Mouse (Mus musculus): ENCODE data around the gene Tekt3. TPM values are rescaled to one million over a fixed set of nuclear protein-coding genes. Genes with fewer than 3 reads are reported as not detected.

Tekt3 gene
- not detected in 2 replicates for polyA plus RNA-seq (2015; fragmentation: Nextera tagmentation; extraction: Ambion mirVana)

- Histone ChIP-seq H3K36me3 (no peaks in the 10 kb centered on the region), H3K4me3 (no peak within 1 kb of the TSS), H3K9me3 (no peaks in the 10 kb centered on the region), H3K9ac (no peak within 1 kb of the TSS), H3K27me3 (peaks cover 3% of the 10 kb centered on the region; the same call in 1 of the 2 replicates), H3K4me1 (replicated peaks) (peaks cover 3% of the 10 kb centered on the region), H3K27ac (no peak within 1 kb of the TSS), H3K4me2 (peak within 1 kb of the TSS; percentile 42)
- whole genome bisulfite sequencing, result 11% methylated on average over 17 of the region's 17 CpGs
- no peak for ATAC-seq (ENCODE audit: low FRiP score)
Measured at GRCm38 (mm10) chr11:63061446-63061845, at the start of gene Tekt3. Tekt3 (plus strand) TSS chr11:63061654.

GRCm38 (mm10) chr11:63017327-63018082 is 43.9 kb upstream of the Tekt3 start:
- Histone ChIP-seq H3K9ac (no peak overlapping the region), H3K9me3 (no peaks in the 10 kb centered on the region), H3K36me3 (no peaks in the 10 kb centered on the region), H3K4me2 (no peak overlapping the region), H3K4me3 (no peak overlapping the region), H3K27ac (peak overlapping the region; percentile 58), H3K27me3 (no peaks in the 10 kb centered on the region), H3K4me1 (replicated peaks) (peaks cover 23% of the 10 kb centered on the region)
- 58% methylated on average over 6 of the region's 6 CpGs for WGBS
- ATAC-seq (ENCODE audit: low FRiP score), result peak; percentile 39; the same call in 1 of the 2 replicates

DNA sequence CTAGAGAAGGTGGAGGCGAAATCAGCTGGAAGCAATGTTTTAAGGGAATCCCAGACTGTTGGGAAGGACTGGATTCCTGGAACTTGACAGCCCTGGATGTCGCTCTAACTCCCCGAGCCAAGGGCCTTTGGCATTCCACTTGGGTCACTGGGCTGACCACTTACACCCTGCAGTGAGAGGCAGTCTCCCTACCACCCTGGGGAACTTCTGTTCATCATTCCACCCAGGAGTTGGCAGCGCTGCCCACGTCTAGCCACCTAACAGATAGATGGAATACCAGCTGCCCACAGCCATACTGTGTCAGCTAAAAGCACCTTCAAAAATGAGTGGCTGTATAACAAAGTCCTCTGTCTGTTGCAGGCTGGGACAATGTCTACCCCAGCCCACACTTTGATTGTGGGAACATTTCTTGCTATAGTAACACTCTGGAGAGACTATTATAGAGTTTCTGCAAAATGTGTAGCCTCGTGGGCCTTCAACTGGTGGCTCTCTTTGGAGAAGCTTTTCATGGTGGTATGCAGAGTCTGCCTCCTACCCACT is 43.3 kb upstream of the Tekt3 start:
- 70% methylated on average over 6 of the region's 6 CpGs for WGBS
- no peaks in the 10 kb centered on the region for H3K36me3 ChIP-seq
- peak overlapping the region; percentile 58 for H3K27ac ChIP-seq
- no peak overlapping the region for H3K9ac ChIP-seq
- H3K4me2 ChIP-seq, result no peak overlapping the region
- ATAC-seq (ENCODE audit: low FRiP score), result no peak
- no peak overlapping the region for H3K4me3 ChIP-seq
- H3K27me3 ChIP-seq, result no peaks in the 10 kb centered on the region
- no peaks in the 10 kb centered on the region for H3K9me3 ChIP-seq
- H3K4me1 ChIP-seq (replicated peaks), result peaks cover 23% of the 10 kb centered on the region

- no peaks in the 10 kb centered on the region for H3K9me3 ChIP-seq
- no peaks in the 10 kb centered on the region for H3K27me3 ChIP-seq
- no peak overlapping the region for H3K27ac ChIP-seq
- no peak overlapping the region for H3K9ac ChIP-seq
- H3K4me2 ChIP-seq, result no peak overlapping the region
- ATAC-seq (ENCODE audit: low FRiP score), result no peak
- H3K4me1 ChIP-seq (replicated peaks), result peaks cover 23% of the 10 kb centered on the region
- no peak overlapping the region for H3K4me3 ChIP-seq
- no peaks in the 10 kb centered on the region for H3K36me3 ChIP-seq
Measured at GRCm38 (mm10) chr11:63020633-63021032, 40.8 kb upstream of the Tekt3 start.

DNA sequence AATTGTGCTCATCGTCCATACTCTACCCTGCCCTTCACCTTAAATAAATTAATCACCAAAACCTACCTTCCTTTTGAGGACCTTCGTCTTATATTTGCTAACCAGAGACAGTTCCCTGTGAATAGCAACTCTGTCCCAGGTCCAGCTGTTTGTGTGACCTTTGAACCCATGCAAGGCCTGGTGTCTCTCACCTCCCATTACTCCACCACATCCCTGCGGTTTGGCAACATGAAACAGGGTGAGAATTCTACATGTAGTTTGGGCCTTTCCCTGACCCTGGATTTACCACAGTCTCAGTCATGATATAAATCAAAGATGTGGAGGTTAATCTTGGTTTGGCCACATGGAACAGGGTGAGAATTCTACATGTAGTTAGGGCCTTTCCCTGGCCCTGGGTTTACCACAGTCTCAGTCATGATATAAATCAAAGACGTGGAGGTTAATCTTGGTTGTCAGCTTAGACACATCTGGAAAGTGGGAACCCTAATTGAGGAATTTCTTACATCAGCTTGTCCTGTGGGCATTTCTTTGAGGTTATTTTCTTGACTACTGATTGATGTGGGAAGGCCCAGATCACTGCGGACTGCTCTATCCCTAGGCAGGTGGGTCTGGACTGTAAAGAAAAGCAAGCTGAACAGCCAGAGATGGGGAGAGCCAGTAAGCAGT is 40.2 kb upstream of the Tekt3 start:
- H3K9ac ChIP-seq, result no peak overlapping the region
- no peaks in the 10 kb centered on the region for H3K27me3 ChIP-seq
- WGBS, result 75% methylated on average over 5 of the region's 5 CpGs
- ATAC-seq (ENCODE audit: low FRiP score), result no peak
- no peak overlapping the region for H3K4me3 ChIP-seq
- peaks cover 23% of the 10 kb centered on the region for H3K4me1 ChIP-seq (replicated peaks)
- H3K9me3 ChIP-seq, result no peaks in the 10 kb centered on the region
- no peak overlapping the region for H3K27ac ChIP-seq
- no peaks in the 10 kb centered on the region for H3K36me3 ChIP-seq
- no peak overlapping the region for H3K4me2 ChIP-seq

DNA sequence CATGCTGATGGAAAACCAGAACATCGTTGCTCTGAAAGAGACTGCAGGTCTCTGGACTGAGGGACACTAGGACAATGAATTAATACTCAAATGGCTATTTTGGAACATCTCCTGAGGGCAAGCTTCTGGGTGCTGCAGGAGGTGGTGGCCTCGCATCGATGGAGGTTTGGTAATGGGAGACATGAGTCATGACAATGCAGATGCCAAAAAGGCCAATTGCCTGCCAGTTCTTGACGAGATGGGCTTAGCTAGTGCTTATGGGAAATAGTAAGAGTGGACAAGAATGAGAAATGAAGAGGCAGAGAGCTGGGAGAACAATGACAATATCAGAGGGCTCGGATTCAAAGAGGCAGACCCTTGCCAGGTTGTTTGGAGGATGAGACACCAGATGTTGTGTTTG is 38.0 kb upstream of the Tekt3 start:
- Histone ChIP-seq H3K4me1 (replicated peaks) (peaks cover 10% of the 10 kb centered on the region; the same call in 1 of the 2 replicates), H3K4me3 (no peak overlapping the region), H3K27me3 (no peaks in the 10 kb centered on the region), H3K9me3 (no peaks in the 10 kb centered on the region), H3K9ac (no peak overlapping the region), H3K36me3 (no peaks in the 10 kb centered on the region), H3K4me2 (no peak overlapping the region), H3K27ac (no peak overlapping the region)
- ATAC-seq (ENCODE audit: low FRiP score), result no peak
- WGBS, result 84% methylated on average over 5 of the region's 5 CpGs

DNA sequence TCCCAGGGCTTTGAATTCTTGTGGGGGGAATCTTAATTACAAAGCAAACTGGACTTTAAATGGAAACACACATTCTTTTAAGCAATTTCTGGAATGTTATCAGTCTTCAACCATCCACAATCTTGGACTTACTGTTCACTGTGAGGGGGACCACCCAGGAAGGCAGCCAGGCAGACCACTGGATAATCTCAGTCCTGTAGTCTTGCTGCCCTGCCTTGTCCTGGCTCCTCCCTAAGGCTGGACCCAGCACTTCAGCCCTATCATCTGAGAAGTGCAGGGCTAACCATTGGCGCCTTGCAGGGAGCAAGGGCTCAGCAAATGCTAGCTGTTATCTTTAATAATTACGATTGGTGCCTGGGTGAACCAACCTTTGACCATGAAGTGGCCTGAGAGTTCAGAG is 37.3 kb upstream of the Tekt3 start:
- no peak overlapping the region for H3K4me3 ChIP-seq
- H3K27ac ChIP-seq, result no peak overlapping the region
- WGBS, result 74% methylated on average over 2 of the region's 2 CpGs
- peaks cover 3% of the 10 kb centered on the region; the same call in 1 of the 2 replicates for H3K4me1 ChIP-seq (replicated peaks)
- no peaks in the 10 kb centered on the region for H3K9me3 ChIP-seq
- ATAC-seq (ENCODE audit: low FRiP score), result no peak
- no peak overlapping the region for H3K4me2 ChIP-seq
- no peaks in the 10 kb centered on the region for H3K27me3 ChIP-seq
- no peak overlapping the region for H3K9ac ChIP-seq
- no peaks in the 10 kb centered on the region for H3K36me3 ChIP-seq

- Histone ChIP-seq H3K27ac (no peak overlapping the region), H3K27me3 (no peaks in the 10 kb centered on the region), H3K4me1 (replicated peaks) (no peaks in the 10 kb centered on the region), H3K9me3 (no peaks in the 10 kb centered on the region), H3K36me3 (no peaks in the 10 kb centered on the region), H3K4me2 (no peak overlapping the region), H3K4me3 (no peak overlapping the region), H3K9ac (no peak overlapping the region)
- ATAC-seq (ENCODE audit: low FRiP score), result no peak
- WGBS, result 92% methylated on average over 6 of the region's 6 CpGs
Measured at GRCm38 (mm10) chr11:63025476-63025875, 36.0 kb upstream of the Tekt3 start.

DNA sequence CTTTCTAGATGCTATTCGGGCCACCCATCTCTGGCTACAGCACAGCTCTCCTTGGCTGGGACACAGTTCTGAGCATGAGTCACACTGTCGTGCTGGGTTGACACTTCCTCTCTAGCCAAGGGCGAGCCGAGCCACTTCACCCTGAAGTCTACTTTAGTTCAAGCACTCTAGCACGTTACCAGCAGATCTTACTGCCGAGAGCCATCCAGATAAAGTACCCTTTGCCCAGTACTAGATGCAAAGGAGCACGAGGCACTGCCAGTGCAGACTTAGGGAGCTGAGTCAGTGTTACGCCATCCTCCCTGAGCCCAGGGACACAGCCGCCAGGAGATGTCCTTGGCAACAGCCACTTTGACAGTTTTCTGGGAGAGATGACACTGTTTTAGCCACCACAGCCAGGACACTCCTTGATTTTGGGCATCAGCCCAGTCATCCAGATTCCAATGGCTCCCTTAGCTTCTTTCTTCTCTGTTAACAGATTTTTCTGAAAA is 34.8 kb upstream of the Tekt3 start:
- Histone ChIP-seq H3K27me3 (no peaks in the 10 kb centered on the region), H3K27ac (no peak overlapping the region), H3K4me3 (no peak overlapping the region), H3K9me3 (no peaks in the 10 kb centered on the region), H3K9ac (no peak overlapping the region), H3K36me3 (no peaks in the 10 kb centered on the region), H3K4me2 (no peak overlapping the region), H3K4me1 (replicated peaks) (no peaks in the 10 kb centered on the region)
- 88% methylated on average over 9 of the region's 9 CpGs for WGBS
- no peak for ATAC-seq (ENCODE audit: low FRiP score)

DNA sequence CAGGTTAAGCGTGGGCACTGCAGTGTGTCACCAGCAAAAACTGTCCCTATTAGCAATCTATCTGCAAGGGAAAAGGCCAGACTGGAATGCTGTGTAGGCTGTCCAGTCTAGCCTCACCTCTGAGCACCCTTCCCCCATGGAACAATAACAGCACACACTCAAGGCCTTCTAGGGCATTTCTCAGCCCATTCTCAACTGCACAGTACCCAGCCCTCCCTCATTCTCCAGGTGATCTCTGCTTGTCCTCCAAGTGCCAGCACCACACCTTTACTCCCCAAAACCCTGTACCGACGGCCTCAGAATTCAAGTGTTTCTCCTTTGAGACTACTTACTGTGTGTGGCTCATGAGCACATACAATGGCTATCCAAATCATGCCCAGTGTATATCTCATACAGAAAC is 33.3 kb upstream of the Tekt3 start:
- WGBS, result 86% methylated on average over 3 of the region's 3 CpGs
- H3K9ac ChIP-seq, result no peak overlapping the region
- no peaks in the 10 kb centered on the region for H3K9me3 ChIP-seq
- H3K27ac ChIP-seq, result no peak overlapping the region
- H3K4me2 ChIP-seq, result no peak overlapping the region
- H3K27me3 ChIP-seq, result no peaks in the 10 kb centered on the region
- H3K36me3 ChIP-seq, result no peaks in the 10 kb centered on the region
- H3K4me3 ChIP-seq, result no peak overlapping the region
- no peak for ATAC-seq (ENCODE audit: low FRiP score)
- no peaks in the 10 kb centered on the region for H3K4me1 ChIP-seq (replicated peaks)

DNA sequence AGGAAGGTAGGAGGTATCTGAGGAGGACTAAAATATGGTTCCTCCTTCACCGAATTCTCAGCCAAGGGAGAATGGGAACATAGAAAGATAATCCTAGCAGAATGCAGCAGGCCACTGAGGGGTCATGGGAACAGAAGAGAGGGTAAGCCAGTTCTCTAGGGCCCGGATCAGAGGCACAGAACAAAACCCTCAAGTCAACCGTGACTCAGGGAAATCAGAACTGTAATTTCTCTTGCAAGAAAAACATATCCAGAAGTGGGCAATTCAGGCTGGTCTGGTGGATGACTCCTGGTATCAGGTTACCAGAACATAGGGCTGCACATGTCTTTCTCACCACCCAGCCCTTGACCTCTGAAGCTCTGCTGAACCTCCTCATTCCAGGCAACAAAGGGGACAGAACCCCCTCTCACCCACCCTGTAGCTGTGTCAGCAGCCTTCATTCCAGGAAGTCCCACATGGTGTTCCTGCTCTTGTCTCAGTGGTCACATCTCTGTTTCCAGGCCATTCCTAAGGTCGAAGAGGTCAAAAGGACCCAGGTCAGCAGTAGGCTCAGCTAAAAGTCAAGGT is 32.2 kb upstream of the Tekt3 start:
- Histone ChIP-seq H3K27me3 (no peaks in the 10 kb centered on the region), H3K9ac (no peak overlapping the region), H3K4me1 (replicated peaks) (no peaks in the 10 kb centered on the region), H3K27ac (no peak overlapping the region), H3K36me3 (no peaks in the 10 kb centered on the region), H3K4me2 (no peak overlapping the region), H3K4me3 (no peak overlapping the region), H3K9me3 (no peaks in the 10 kb centered on the region)
- WGBS, result 58% methylated on average over 4 of the region's 4 CpGs
- no peak for ATAC-seq (ENCODE audit: low FRiP score)

DNA sequence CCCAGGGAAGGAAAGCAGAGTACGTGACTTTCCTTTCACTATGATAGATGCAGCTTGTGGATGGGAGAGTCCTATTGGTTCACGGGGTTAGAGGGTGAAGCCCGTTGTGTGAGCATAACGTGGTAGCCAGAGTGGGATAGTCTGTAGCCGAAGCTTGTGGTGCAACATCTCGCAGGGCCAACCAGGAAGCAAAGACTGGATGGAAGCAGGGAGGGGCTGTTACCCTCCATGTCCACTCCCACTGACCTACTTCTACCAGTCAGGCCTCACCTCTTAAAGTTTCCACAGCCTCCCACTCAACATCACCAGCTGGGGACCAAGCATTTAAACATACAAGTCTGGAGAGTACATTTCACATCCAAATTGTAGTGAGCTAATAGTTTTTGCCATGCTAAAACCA is 31.7 kb upstream of the Tekt3 start:
- Histone ChIP-seq H3K9ac (no peak overlapping the region), H3K27me3 (no peaks in the 10 kb centered on the region), H3K4me2 (no peak overlapping the region), H3K27ac (no peak overlapping the region), H3K4me3 (no peak overlapping the region), H3K36me3 (no peaks in the 10 kb centered on the region), H3K4me1 (replicated peaks) (no peaks in the 10 kb centered on the region), H3K9me3 (no peaks in the 10 kb centered on the region)
- 81% methylated on average over 6 of the region's 6 CpGs for WGBS
- ATAC-seq (ENCODE audit: low FRiP score), result no peak
